Mouse (Mus musculus) heart, postnatal 25 days (tissue): Measurements from ENCODE around the gene Ifi27l2b. TPM values are rescaled to one million over a fixed set of nuclear protein-coding genes. Genes with fewer than 3 reads are reported as not detected.

Source experiments
- DNase-seq: peaks from one replicate; pipeline ENCODE4 v3.0.0; 2022; ENCODE audit warnings: low spot score
- intact Hi-C: fragments of 180-260 bp; cut with DNase I; formaldehyde crosslinking; loops from one replicate; pipeline ENCODE4 v1.15.1; 2025
- total RNA-seq, 2 experiments: library from RNA; stranded (reverse); gene quantifications; 2 replicates each; pipeline ENCODE4 v1.2.3; 2021

Ifi27l2b gene
- total RNA-seq, 2 experiments from 2014 or later, result 0.23 TPM; not detected in 1

GRCm38 (mm10) chr12:103443524-103443923 lies 13.5 kb downstream of the Ifi27l2b start, which contains the start of gene Ifi27l2a:
TSS of gene Ifi27l2a (minus strand) at chr12:103443680.
- DNase-seq, result no peak
- intact Hi-C loops, result no loop called here

GRCm38 (mm10) chr12:103437601-103438000 lies 19.4 kb downstream of the Ifi27l2b start:
- intact Hi-C loops, result no loop called here
- no peak for DNase-seq

- intact Hi-C loops, result no loop called here
- DNase-seq, result no peak
These were observed 22.2 kb downstream of the Ifi27l2b start for GRCm38 (mm10) chr12:103434861-103435260.

GRCm38 (mm10) chr12:103433986-103434731 lies 22.9 kb downstream of the Ifi27l2b start, which contains the start of gene Ifi27:
TSS of gene Ifi27 (plus strand) at chr12:103434211.
- peak; percentile 82 for DNase-seq
- intact Hi-C loops, result no loop called here

GRCm38 (mm10) chr12:103433430-103433829 lies 23.6 kb downstream of the Ifi27l2b start:
- intact Hi-C loops, result no loop called here
- no peak for DNase-seq

- no peak for DNase-seq
- intact Hi-C loops, result loop anchor here (1.0 to 5.0 kb wide), 2 partner anchors 39 to 67 kb away; partner anchors contain the start of gene Otub2
These were observed 30.3 kb downstream of the Ifi27l2b start for GRCm38 (mm10) chr12:103426710-103427109.

- intact Hi-C loops, result loop anchor here (1.0 to 5.0 kb wide), 2 partner anchors 39 to 67 kb away; partner anchors contain the start of gene Otub2
- DNase-seq, result peak; percentile 97
These were observed 31.1 kb downstream of the Ifi27l2b start, which contains the start of gene Ddx24 for GRCm38 (mm10) chr12:103425729-103426470. TSS of gene Ddx24 (minus strand) at chr12:103425830.

GRCm38 (mm10) chr12:103425016-103425728 lies 31.9 kb downstream of the Ifi27l2b start:
- intact Hi-C loops, result loop anchor here (5.0 kb wide), 1 partner anchor 38 kb away; the partner anchor contains the start of gene Otub2

GRCm38 (mm10) chr12:103408144-103408543 lies 48.9 kb downstream of the Ifi27l2b start:
- DNase-seq, result no peak
- intact Hi-C loops, result no loop called here

More at GRCm38 (mm10) chr12:103425016-103425728, 31.9 kb downstream of the Ifi27l2b start:
- no peak for DNase-seq

GRCm38 (mm10) chr12:103407720-103408119 lies 49.3 kb downstream of the Ifi27l2b start, which contains the start of gene 9330161L09Rik:
TSS of gene 9330161L09Rik (minus strand) at chr12:103407820.
- intact Hi-C loops, result no loop called here
- DNase-seq, result no peak

GRCm38 (mm10) chr12:103404131-103404530 lies 52.9 kb downstream of the Ifi27l2b start:
- no peak for DNase-seq
- intact Hi-C loops, result no loop called here

Other genes with a start within 250 kb of the Ifi27l2b start
- gene Prima1, start 215.1 kb downstream of the Ifi27l2b start, total RNA-seq, result under 1 TPM; 0.31 to 0.47 TPM
- gene Fam181a, start 146.2 kb downstream of the Ifi27l2b start, total RNA-seq, result not detected
- 100 to 1,000 TPM; 497 to 569 TPM for gene Asb2, start 101.2 kb downstream of the Ifi27l2b start, total RNA-seq
- 1 to 10 TPM; 4.4 to 4.9 TPM for gene Otub2, start 68.5 kb downstream of the Ifi27l2b start, total RNA-seq
- gene 9330161L09Rik, start 49.4 kb downstream of the Ifi27l2b start, total RNA-seq, result 1 to 10 TPM; 1.2 to 1.3 TPM
- 10 to 100 TPM; 72.1 to 75.9 TPM for gene Ddx24, start 31.4 kb downstream of the Ifi27l2b start, total RNA-seq
- 10 to 100 TPM; 56.3 to 68.1 TPM for gene Ifi27, start 23.0 kb downstream of the Ifi27l2b start, total RNA-seq
- 10 to 100 TPM; 18.2 to 31.0 TPM for gene Ifi27l2a, start 13.5 kb downstream of the Ifi27l2b start, total RNA-seq
- under 1 TPM; 0.39 to 0.45 TPM for gene Ppp4r4, start 75.1 kb upstream of the Ifi27l2b start, total RNA-seq
- gene Serpina10, start 174.2 kb upstream of the Ifi27l2b start, total RNA-seq, result not detected
- gene Serpina6, start 200.0 kb upstream of the Ifi27l2b start, total RNA-seq, result not detected
- gene Serpina16, start 218.9 kb upstream of the Ifi27l2b start, total RNA-seq, result not detected
- gene Serpina1f, start 238.3 kb upstream of the Ifi27l2b start, total RNA-seq, result not detected